Mouse (Mus musculus) CH12.LX (cell line): ENCODE measurements around the gene Maml2. TPM values are rescaled to one million over a fixed set of nuclear protein-coding genes. Genes with fewer than 3 reads are reported as not detected.

ENCODE experiments used
- DNase-seq: peaks from one replicate; pipeline ENCODE4 v3.0.0-alpha.2; 2013; ENCODE audit errors: extremely low read depth
- H3K27ac ChIP-seq: 2 replicates; pipeline ENCODE4 v1.5.1; 2012; ENCODE audit warnings: low read depth, mild to moderate bottlenecking, control low read depth, moderate library complexity; ENCODE audit not compliant: insufficient read depth
- H3K27me3 ChIP-seq: replicated peaks from 2 replicates; pipeline ENCODE3; 2012; ENCODE audit warnings: inconsistent platforms
- H3K36me3 ChIP-seq, 2 experiments: replicated peaks in 1 of 2; 2 replicates each; pipeline versions ENCODE3 to v1.6.1; 2012; ENCODE audit warnings: inconsistent platforms in 1 of 2, low read length in 1 of 2, mild to moderate bottlenecking in 1 of 2, mixed read lengths in 1 of 2, moderate library complexity in 1 of 2; ENCODE audit not compliant: control insufficient read depth in 1 of 2, insufficient read depth in 1 of 2
- H3K4me1 ChIP-seq, 2 experiments: 2 replicates each; pipeline ENCODE4 v1.6.1; 2012; ENCODE audit warnings: inconsistent platforms in 1 of 2, moderate library complexity in 1 of 2; ENCODE audit not compliant: insufficient read depth in 2 of 2, control insufficient read depth in 1 of 2
- H3K4me2 ChIP-seq: 2 replicates; pipeline ENCODE4 v1.6.1; 2012; ENCODE audit warnings: low read depth, mild to moderate bottlenecking, control low read depth; ENCODE audit not compliant: poor library complexity, insufficient read depth, severe bottlenecking
- H3K4me3 ChIP-seq, 3 experiments: fragments of 150-350 bp in 1 of 3; sonication (generic) in 1 of 3; replicated peaks in 1 of 3; 2 replicates each; pipeline versions ENCODE3 to v1.5.1; 2011 to 2012; ENCODE audit warnings: low read depth in 2 of 3, low read length in 2 of 3, mild to moderate bottlenecking in 2 of 3, moderate library complexity in 2 of 3, control low read depth in 1 of 3, improper control_type of control experiment in 1 of 3, inconsistent platforms in 1 of 3, mixed read lengths in 1 of 3; ENCODE audit not compliant: poor library complexity in 1 of 3
- H3K79me2 ChIP-seq: replicated peaks from 2 replicates; pipeline ENCODE4 v1.6.1; 2012; ENCODE audit warnings: mild to moderate bottlenecking, moderate library complexity; ENCODE audit not compliant: control insufficient read depth, poor library complexity, insufficient read depth, severe bottlenecking; ENCODE audit errors: extremely low read depth
- H3K9ac ChIP-seq: 2 replicates; pipeline ENCODE4 v1.6.1; 2012; ENCODE audit warnings: low read depth, mild to moderate bottlenecking, control low read depth, moderate library complexity; ENCODE audit not compliant: insufficient read depth
- H3K9me3 ChIP-seq: replicated peaks from 2 replicates; pipeline ENCODE3; 2012; ENCODE audit warnings: low read length, inconsistent platforms, mixed read lengths
- BHLHE40 ChIP-seq: IDR thresholded peaks from 2 replicates; pipeline ENCODE4 v1.6.1; 2011; ENCODE audit warnings: mild to moderate bottlenecking, low read depth, low read length, improper control_type of control experiment
- CHD1 ChIP-seq: IDR thresholded peaks from 2 replicates; pipeline ENCODE4 v1.6.1; 2012; ENCODE audit warnings: low read depth, low read length, improper control_type of control experiment, inconsistent platforms
- GABPA ChIP-seq: IDR thresholded peaks from 2 replicates; pipeline ENCODE4 v1.6.1; 2012; ENCODE audit warnings: low read depth, low read length, improper control_type of control experiment, inconsistent platforms; ENCODE audit not compliant: insufficient replicate concordance
- IRF4 ChIP-seq: IDR thresholded peaks from 2 replicates; pipeline ENCODE4 v1.6.1; 2014; ENCODE audit warnings: low read depth, mild to moderate bottlenecking, inconsistent platforms, low read length, improper control_type of control experiment
- JUND ChIP-seq: conservative IDR thresholded peaks from 2 replicates; pipeline ENCODE4 v1.6.1; 2011; ENCODE audit warnings: low read depth, low read length, improper control_type of control experiment
- KAT2A ChIP-seq: IDR thresholded peaks from 2 replicates; pipeline ENCODE4 v1.6.1; 2012; ENCODE audit warnings: low read length, improper control_type of control experiment, inconsistent platforms; ENCODE audit not compliant: insufficient replicate concordance
- MAX ChIP-seq: IDR thresholded peaks from 2 replicates; pipeline ENCODE4 v1.6.1; 2011; ENCODE audit warnings: low read length, improper control_type of control experiment
- MAZ ChIP-seq: IDR thresholded peaks from 2 replicates; pipeline ENCODE4 v1.6.1; 2012; ENCODE audit warnings: low read depth, mild to moderate bottlenecking, inconsistent platforms, low read length, improper control_type of control experiment, moderate library complexity
- MEF2A ChIP-seq: IDR thresholded peaks from 2 replicates; pipeline ENCODE4 v1.6.1; 2014; ENCODE audit warnings: low read depth, mild to moderate bottlenecking, inconsistent platforms, low read length, improper control_type of control experiment, borderline replicate concordance
- MYC ChIP-seq: IDR thresholded peaks from 2 replicates; pipeline ENCODE4 v1.6.1; 2011; ENCODE audit warnings: low read depth, mild to moderate bottlenecking, improper control_type of control experiment, low read length
- POLR2AphosphoS2 ChIP-seq: IDR thresholded peaks from 2 replicates; pipeline ENCODE4 v1.6.1; 2011; ENCODE audit warnings: low read depth, low read length, improper control_type of control experiment
- RAD21 ChIP-seq: IDR thresholded peaks from 2 replicates; pipeline ENCODE4 v1.6.1; 2011; ENCODE audit warnings: low read depth, mild to moderate bottlenecking, low read length, improper control_type of control experiment, moderate library complexity
- RCOR1 ChIP-seq: conservative IDR thresholded peaks from 2 replicates; pipeline ENCODE4 v1.6.1; 2012; ENCODE audit warnings: low read depth, mild to moderate bottlenecking, inconsistent platforms, low read length, improper control_type of control experiment
- SMC3 ChIP-seq: IDR thresholded peaks from 2 replicates; pipeline ENCODE4 v1.6.1; 2011; ENCODE audit warnings: low read depth, low read length, improper control_type of control experiment
- TCF12 ChIP-seq: IDR thresholded peaks from 2 replicates; pipeline ENCODE4 v1.6.1; 2014; ENCODE audit warnings: low read depth, mild to moderate bottlenecking, inconsistent platforms, low read length, improper control_type of control experiment
- USF1 ChIP-seq: IDR thresholded peaks from 2 replicates; pipeline ENCODE4 v1.6.1; 2014; ENCODE audit warnings: low read depth, mild to moderate bottlenecking, inconsistent platforms, low read length, improper control_type of control experiment
- USF2 ChIP-seq: conservative IDR thresholded peaks from 2 replicates; pipeline ENCODE4 v1.6.1; 2011; ENCODE audit warnings: low read depth, low read length, improper control_type of control experiment
- ZKSCAN1 ChIP-seq: IDR thresholded peaks from 2 replicates; pipeline ENCODE4 v1.6.1; 2012; ENCODE audit warnings: low read depth, inconsistent platforms, low read length, improper control_type of control experiment, borderline replicate concordance
- ZMIZ1 ChIP-seq: IDR thresholded peaks from 2 replicates; pipeline ENCODE4 v1.6.1; 2012; ENCODE audit warnings: low read depth, mild to moderate bottlenecking, inconsistent platforms, low read length, improper control_type of control experiment
- ZNF384 ChIP-seq: IDR thresholded peaks from 2 replicates; pipeline ENCODE4 v1.6.1; 2012; ENCODE audit warnings: low read depth, low read length, improper control_type of control experiment, inconsistent platforms
- dilution Hi-C: fragments of 300-500 bp; cut with MboI; formaldehyde crosslinking; loops from 2 replicates; pipeline ENCODE4 v1.14.3; 2020; ENCODE audit warnings: low sequenced_read_pairs; ENCODE audit not compliant: extremely low pct_unique_long_range_greater_than_20kb, extremely low pct_ligation_motif_present
- in situ Hi-C: fragments of 300-500 bp; cut with MboI; formaldehyde crosslinking; loops from 3 replicates; pipeline ENCODE4 v1.14.3; 2019; ENCODE audit warnings: low sequenced_read_pairs, low pct_ligation_motif_present, low pct_unique_long_range_greater_than_20kb, mixed read lengths
- polyA plus RNA-seq: library from polyadenylated mRNA; unstranded; fragments of >175 nt; gene quantifications from 2 replicates; pipeline ENCODE4 v1.2.1, GENCODE M21; 2012; ENCODE audit warnings: low read depth; ENCODE audit not compliant: insufficient read length
- total RNA-seq, 2 experiments: library from RNA; depleted of rRNA; stranded (reverse); fragments of 300-350 nt in 1 of 2; fragments of >200 nt in 1 of 2; gene quantifications; 2 replicates each; pipeline ENCODE4 v1.2.3; 2012 to 2014

The Maml2 gene
- total and polyA plus RNA-seq, 3 experiments, result 5.9 to 9.1 (median 5.9) TPM

- in situ Hi-C loops, result no loop called here
- dilution Hi-C loops, result no loop called here
- Histone ChIP-seq H3K4me3 (no peak overlapping the region), H3K27ac (no peak overlapping the region), H3K79me2 (no peaks in the 10 kb centered on the region; the same call in 1 of the 2 replicates), H3K9ac (no peak overlapping the region), H3K4me1 (peaks cover 18 to 51% of the 10 kb centered on the region in 2 experiments), H3K9me3 (no peaks in the 10 kb centered on the region), H3K4me2 (no peak overlapping the region), H3K27me3 (no peaks in the 10 kb centered on the region), H3K36me3 (peaks cover 3 to 8% of the 10 kb centered on the region in 2 experiments)
- DNase-seq, result no peak
- no peak for TF ChIP-seq POLR2AphosphoS2
- no peak for TF ChIP-seq ZKSCAN1
- no peak for TF ChIP-seq TCF12
- TF ChIP-seq SMC3, result no peak
- TF ChIP-seq IRF4, result no peak
- TF ChIP-seq USF2, result no peak
- no peak for TF ChIP-seq RAD21
- no peak for TF ChIP-seq ZMIZ1
- TF ChIP-seq ZNF384, result no peak
- TF ChIP-seq JUND, result no peak
- no peak for TF ChIP-seq MYC
- TF ChIP-seq CHD1, result no peak
- TF ChIP-seq KAT2A, result no peak
- TF ChIP-seq GABPA, result no peak
- TF ChIP-seq USF1, result no peak
- no peak for TF ChIP-seq MEF2A
- no peak for TF ChIP-seq RCOR1
- TF ChIP-seq MAZ, result no peak
- no peak for TF ChIP-seq MAX
Observed at GRCm38 (mm10) chr9:13539535-13539934, 241.8 kb downstream of the Maml2 start.

- TF ChIP-seq BHLHE40 (no peak), ZNF384 (0 out of 2 replicates have a peak, but pooled peaks have one; percentile 7)
- Histone ChIP-seq H3K4me1 (peaks cover 18 to 51% of the 10 kb centered on the region in 2 experiments), H3K4me2 (no peak overlapping the region), H3K79me2 (no peaks in the 10 kb centered on the region; the same call in 1 of the 2 replicates), H3K4me3 (no peak overlapping the region), H3K9me3 (no peaks in the 10 kb centered on the region), H3K36me3 (peaks cover 1 to 5% of the 10 kb centered on the region in 2 experiments), H3K27ac (no peak overlapping the region), H3K9ac (no peak overlapping the region), H3K27me3 (no peaks in the 10 kb centered on the region)
- no peak for DNase-seq
- in situ Hi-C loops, result no loop called here
- dilution Hi-C loops, result no loop called here
Observed at GRCm38 (mm10) chr9:13540227-13540626, 242.5 kb downstream of the Maml2 start.
